Mouse (Mus musculus) small intestine, adult 2 months (tissue): Measurements from ENCODE around the gene Csf3. TPM values are rescaled to one million over a fixed set of nuclear protein-coding genes. Genes with fewer than 3 reads are reported as not detected.

Experiments
- H3K27ac ChIP-seq: fragments of 200-500 bp; 2 replicates; pipeline ENCODE4 v1.5.1; 2012; ENCODE audit warnings: low read depth, low read length, control low read depth, inconsistent platforms; ENCODE audit not compliant: insufficient read depth
- H3K27me3 ChIP-seq: fragments of 200-500 bp; 2 replicates; pipeline ENCODE4 v1.6.1; 2012; ENCODE audit warnings: mild to moderate bottlenecking, moderate library complexity, low read length, inconsistent platforms; ENCODE audit not compliant: control insufficient read depth, insufficient read depth
- H3K36me3 ChIP-seq: fragments of 200-500 bp; 2 replicates; pipeline ENCODE4 v1.6.1; 2012; ENCODE audit warnings: mild to moderate bottlenecking, low read length, control low read depth, inconsistent platforms; ENCODE audit not compliant: control insufficient read depth, insufficient read depth
- H3K4me1 ChIP-seq: fragments of 200-500 bp; 2 replicates; pipeline ENCODE4 v1.6.1; 2012; ENCODE audit warnings: low read length, inconsistent platforms, mixed read lengths; ENCODE audit not compliant: control insufficient read depth, insufficient read depth, insufficient read length
- H3K4me3 ChIP-seq: fragments of 200-500 bp; 2 replicates; pipeline ENCODE4 v1.5.1; 2012; ENCODE audit warnings: low read depth, mild to moderate bottlenecking, control low read depth, inconsistent platforms, low read length, moderate library complexity
- CTCF ChIP-seq: fragments of 200-500 bp; IDR thresholded peaks from 2 replicates; pipeline ENCODE4 v1.5.1; 2012; ENCODE audit warnings: low read depth, mild to moderate bottlenecking, control low read depth, inconsistent platforms, low read length, moderate library complexity, mixed read lengths; ENCODE audit not compliant: insufficient replicate concordance, insufficient read length; ENCODE audit errors: extremely low read depth
- POLR2A ChIP-seq: fragments of 200-500 bp; IDR thresholded peaks from 2 replicates; pipeline ENCODE4 v1.6.1; 2012; ENCODE audit warnings: low read depth, mild to moderate bottlenecking, control low read depth, inconsistent platforms, low read length, moderate library complexity
- WGBS: fragments of 180-500 bp; shearing (Covaris S2); methylation state at CpG from one replicate; pipeline ENCODE4 v1.1.7; 2018; 5-methylcytosine and 5-hydroxymethylcytosine counted together
- polyA plus RNA-seq: library from polyadenylated mRNA; depleted of rRNA; stranded (reverse); fragments of >200 nt; gene quantifications from 2 replicates; pipeline ENCODE4 v1.2.3, GENCODE M21; 2012

The Csf3 gene
- polyA plus RNA-seq, 1 experiment = not detected

GRCm38 (mm10) chr11:98685642-98686041, 15.4 kb upstream of the Csf3 start:
- H3K27me3 ChIP-seq = no peaks in the 10 kb centered on the region
- peaks cover 38% of the 10 kb centered on the region for H3K36me3 ChIP-seq
- TF ChIP-seq CTCF = no peak
- no peak for TF ChIP-seq POLR2A
- no peak overlapping the region for H3K4me3 ChIP-seq
- 86% methylated on average over 9 of the region's 9 CpGs for WGBS
- peaks cover 5% of the 10 kb centered on the region; the same call in 1 of the 2 replicates for H3K4me1 ChIP-seq
- no peak overlapping the region for H3K27ac ChIP-seq

GRCm38 (mm10) chr11:98686976-98687375, 14.1 kb upstream of the Csf3 start:
- Histone ChIP-seq H3K4me3 (no peak overlapping the region), H3K27ac (no peak overlapping the region), H3K4me1 (peaks cover 5% of the 10 kb centered on the region; the same call in 1 of the 2 replicates), H3K27me3 (no peaks in the 10 kb centered on the region), H3K36me3 (peaks cover 49% of the 10 kb centered on the region)
- 64% methylated on average over 4 of the region's 4 CpGs for WGBS
- TF ChIP-seq CTCF = no peak
- TF ChIP-seq POLR2A = no peak

- TF ChIP-seq CTCF (no peak), POLR2A (no peak)
- Histone ChIP-seq H3K27me3 (no peaks in the 10 kb centered on the region), H3K36me3 (peaks cover 56% of the 10 kb centered on the region), H3K27ac (no peak overlapping the region), H3K4me3 (no peak overlapping the region), H3K4me1 (peaks cover 5% of the 10 kb centered on the region; the same call in 1 of the 2 replicates)
- 80% methylated on average over 8 of the region's 8 CpGs for WGBS
These were observed 13.1 kb upstream of the Csf3 start for GRCm38 (mm10) chr11:98688009-98688408.

- Histone ChIP-seq H3K36me3 (peaks cover 63% of the 10 kb centered on the region), H3K27me3 (no peaks in the 10 kb centered on the region), H3K4me3 (no peak overlapping the region), H3K27ac (no peak overlapping the region), H3K4me1 (no peaks in the 10 kb centered on the region)
- TF ChIP-seq CTCF (no peak), POLR2A (no peak)
- WGBS = 48% methylated on average over 13 of the region's 13 CpGs
These were observed 7.9 kb upstream of the Csf3 start for GRCm38 (mm10) chr11:98693201-98693600.

- no peak overlapping the region for H3K27ac ChIP-seq
- no peaks in the 10 kb centered on the region for H3K4me1 ChIP-seq
- H3K4me3 ChIP-seq = no peak overlapping the region
- WGBS = 84% methylated on average over 9 of the region's 9 CpGs
- TF ChIP-seq POLR2A (no peak), CTCF (no peak)
- H3K27me3 ChIP-seq = no peaks in the 10 kb centered on the region
- H3K36me3 ChIP-seq = peaks cover 61% of the 10 kb centered on the region
These were observed 7.3 kb upstream of the Csf3 start for GRCm38 (mm10) chr11:98693746-98694145.

- peaks cover 59% of the 10 kb centered on the region for H3K36me3 ChIP-seq
- no peak overlapping the region for H3K27ac ChIP-seq
- 81% methylated on average over 9 of the region's 9 CpGs for WGBS
- no peaks in the 10 kb centered on the region for H3K27me3 ChIP-seq
- no peaks in the 10 kb centered on the region for H3K4me1 ChIP-seq
- no peak overlapping the region for H3K4me3 ChIP-seq
- TF ChIP-seq POLR2A (no peak), CTCF (no peak)
These were observed 6.8 kb upstream of the Csf3 start for GRCm38 (mm10) chr11:98694301-98694700.

- TF ChIP-seq CTCF = no peak
- no peak for TF ChIP-seq POLR2A
- H3K4me3 ChIP-seq = no peak overlapping the region
- no peak overlapping the region for H3K27ac ChIP-seq
- H3K36me3 ChIP-seq = peaks cover 51% of the 10 kb centered on the region
- no peaks in the 10 kb centered on the region for H3K27me3 ChIP-seq
- WGBS = 84% methylated on average over 14 of the region's 14 CpGs
- H3K4me1 ChIP-seq = no peaks in the 10 kb centered on the region
These were observed 5.7 kb upstream of the Csf3 start for GRCm38 (mm10) chr11:98695408-98695807.

- Histone ChIP-seq H3K36me3 (peaks cover 40% of the 10 kb centered on the region), H3K4me1 (no peaks in the 10 kb centered on the region), H3K27ac (no peak overlapping the region), H3K4me3 (no peak overlapping the region), H3K27me3 (no peaks in the 10 kb centered on the region)
- WGBS = 73% methylated on average over 14 of the region's 14 CpGs
- TF ChIP-seq CTCF (no peak), POLR2A (no peak)
These were observed 4.4 kb upstream of the Csf3 start for GRCm38 (mm10) chr11:98696454-98697216.
